Comparison of ENCODE assay signal across 37 mouse cellular contexts in the genomic region with DNA sequence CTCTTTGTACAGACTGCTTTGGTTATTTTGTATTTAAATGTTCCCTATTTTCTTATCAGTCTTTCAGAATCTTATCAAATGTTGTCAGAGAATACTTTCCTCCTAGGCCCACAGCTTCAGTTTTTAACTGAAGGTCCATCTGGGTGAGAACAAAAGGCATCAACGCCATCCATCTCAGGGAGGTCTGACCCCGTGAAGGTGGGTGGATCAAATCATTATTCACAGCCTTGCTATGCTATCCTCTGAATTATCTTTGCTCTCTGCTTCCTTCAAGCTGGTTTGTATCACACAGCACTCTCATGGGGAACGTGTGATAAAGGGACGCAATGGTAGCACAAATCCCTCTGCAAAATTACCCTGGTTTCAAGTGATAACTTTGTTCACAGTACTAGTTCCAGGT. TPM values are rescaled to one million over a fixed set of nuclear protein-coding genes. Genes with fewer than 3 reads are reported as not detected.
"Had no signal": no experiment of that assay in that cellular context is flagged by ENCODE, and none has a peak within 500 bp of the region (broad histone marks: within the 10 kb centered on the region; RNA-seq: fewer than 3 reads in every experiment).

No protein-coding gene starts in this region.

- H3K27ac ChIP-seq: embryonic facial prominence, embryonic 10.5 days; embryonic facial prominence, embryonic 12.5 days; embryonic facial prominence, embryonic 13.5 days; embryonic facial prominence, embryonic 15.5 days; forebrain, embryonic 10.5 days; forebrain, embryonic 12.5 days; forebrain, embryonic 13.5 days; forebrain, embryonic 15.5 days; gastrocnemius, adult 2 months; heart, adult 2 months; heart, embryonic 10.5 days had no signal

- H3K4me1 ChIP-seq: embryonic facial prominence, embryonic 10.5 days; embryonic facial prominence, embryonic 12.5 days; embryonic facial prominence, embryonic 13.5 days; embryonic facial prominence, embryonic 15.5 days; forebrain, embryonic 10.5 days; forebrain, embryonic 12.5 days; forebrain, embryonic 13.5 days; forebrain, embryonic 15.5 days; heart, embryonic 10.5 days had no signal

- ATAC-seq: forebrain, embryonic 13.5 days; forebrain, embryonic 14.5 days; forebrain, embryonic 15.5 days; forebrain, embryonic 16.5 days; forebrain, postnatal 0 days had no signal

- H3K9ac ChIP-seq: embryonic facial prominence, embryonic 12.5 days; embryonic facial prominence, embryonic 13.5 days; embryonic facial prominence, embryonic 15.5 days; forebrain, embryonic 12.5 days; forebrain, embryonic 13.5 days; forebrain, embryonic 15.5 days; forebrain, postnatal 0 days had no signal

- H3K4me2 ChIP-seq: embryonic facial prominence, embryonic 12.5 days; embryonic facial prominence, embryonic 13.5 days; embryonic facial prominence, embryonic 15.5 days; forebrain, embryonic 12.5 days; forebrain, embryonic 13.5 days; forebrain, embryonic 15.5 days had no signal

- H3K36me3 ChIP-seq: embryonic facial prominence, embryonic 10.5 days; embryonic facial prominence, embryonic 12.5 days; embryonic facial prominence, embryonic 13.5 days; embryonic facial prominence, embryonic 15.5 days; forebrain, embryonic 10.5 days; forebrain, embryonic 12.5 days; forebrain, embryonic 15.5 days; heart, embryonic 10.5 days had no signal

- DNase-seq: cerebellum, adult 9-10 months; cerebellum, adult 9-11 months; cerebellum, postnatal 10 days; cerebellum, postnatal 14 days; cerebellum, postnatal 25 days; cerebellum, postnatal 36 days; embryo, embryonic 11 days; forebrain, postnatal 0 days; gastrocnemius, adult 2 months; gastrocnemius, postnatal 10 days; gastrocnemius, postnatal 14 days; gastrocnemius, postnatal 25 days; gastrocnemius, postnatal 36 days; heart, adult 11 months; heart, adult 18-20 months; heart, adult 2 months had no signal

- H3K9me3 ChIP-seq: embryonic facial prominence, embryonic 10.5 days; embryonic facial prominence, embryonic 12.5 days; embryonic facial prominence, embryonic 13.5 days; embryonic facial prominence, embryonic 15.5 days; forebrain, embryonic 10.5 days; forebrain, embryonic 12.5 days; forebrain, embryonic 13.5 days; forebrain, embryonic 15.5 days; heart, embryonic 10.5 days had no signal

- H3K27me3 ChIP-seq: embryonic facial prominence, embryonic 12.5 days; embryonic facial prominence, embryonic 13.5 days; embryonic facial prominence, embryonic 15.5 days; forebrain, embryonic 12.5 days; forebrain, embryonic 13.5 days; forebrain, embryonic 15.5 days had no signal

- H3K4me3 ChIP-seq: embryonic facial prominence, embryonic 10.5 days; embryonic facial prominence, embryonic 12.5 days; embryonic facial prominence, embryonic 13.5 days; embryonic facial prominence, embryonic 15.5 days; erythroblast, embryonic 14.5 days; forebrain, embryonic 10.5 days; forebrain, embryonic 12.5 days; forebrain, embryonic 13.5 days; forebrain, embryonic 15.5 days; gastrocnemius, adult 2 months; heart, adult 2 months; heart, embryonic 10.5 days had no signal

RNA-seq across cellular contexts. Expression of gene Npsr1, which starts 59.5 kb away (rescaled TPM):
- total RNA-seq: common myeloid progenitor, adult 5-6 weeks; gastrocnemius, adult 18-20 months; gastrocnemius, adult 2 months; gastrocnemius, adult 8-10 months; gastrocnemius, postnatal 10 days; gastrocnemius, postnatal 14 days; gastrocnemius, postnatal 25 days; gastrocnemius, postnatal 36 days; gastrocnemius, postnatal 4 days; granulocyte monocyte progenitor cell, adult 5-6 weeks; heart, adult 18-20 months; heart, adult 2 months; heart, adult 8-10 months had no signal
- polyA plus RNA-seq: embryonic facial prominence, embryonic 10.5 days; embryonic facial prominence, embryonic 11.5 days; embryonic facial prominence, embryonic 12.5 days; embryonic facial prominence, embryonic 13.5 days; embryonic facial prominence, embryonic 14.5 days; embryonic facial prominence, embryonic 15.5 days; erythroblast, embryonic 14.5 days; forebrain, embryonic 10.5 days; forebrain, embryonic 11.5 days; forebrain, embryonic 12.5 days; forebrain, embryonic 13.5 days; forebrain, embryonic 16.5 days; heart, adult 2 months; heart, embryonic 10.5 days had no signal
